Mouse (Mus musculus): ENCODE data around the gene Bdkrb2. TPM values are rescaled to one million over a fixed set of nuclear protein-coding genes. Genes with fewer than 3 reads are reported as not detected.

Bdkrb2 gene
- polyA plus RNA-seq, 1 experiment from 2014 or later = 1.3 TPM

DNA sequence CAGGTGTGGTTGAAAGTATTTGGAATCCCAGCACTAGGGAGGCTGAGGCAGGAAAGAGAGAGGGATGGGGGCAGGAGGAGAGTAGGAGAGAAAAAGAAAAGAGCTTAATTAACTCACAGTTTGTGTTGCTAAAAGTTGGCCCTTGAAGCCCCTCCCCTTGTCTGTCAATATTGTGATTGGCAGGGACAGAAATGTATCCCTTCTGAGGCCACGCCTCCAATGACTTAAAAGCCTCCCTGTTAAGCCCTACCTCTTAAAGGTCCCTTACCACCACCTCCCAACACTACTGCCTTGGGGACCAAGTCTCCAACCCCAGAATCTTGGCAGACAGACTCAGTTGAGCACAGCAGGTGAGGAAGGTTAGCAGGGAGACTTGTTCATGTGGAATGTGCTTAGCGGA is 9.6 kb downstream of the Bdkrb2 start:
- 72% methylated on average over 2 of the region's 2 CpGs for WGBS
- H3K9ac ChIP-seq (ENCODE audit: low read length) = no peak overlapping the region
- no peak overlapping the region for H3K4me2 ChIP-seq (ENCODE audit: low read depth, low read length)
- no peaks in the 10 kb centered on the region for H3K36me3 ChIP-seq (ENCODE audit: control insufficient read depth, insufficient read depth, low read length)
- no peak overlapping the region for H3K4me3 ChIP-seq (ENCODE audit: low read length)
- H3K9me3 ChIP-seq (ENCODE audit: control insufficient read depth, low read length) = no peaks in the 10 kb centered on the region
- ATAC-seq (ENCODE audit: low read depth) = no peak
- no peak overlapping the region for H3K27ac ChIP-seq (ENCODE audit: low read length)
- no peaks in the 10 kb centered on the region for H3K4me1 ChIP-seq (replicated peaks; ENCODE audit: control insufficient read depth, insufficient read depth, low read length)
- no peaks in the 10 kb centered on the region for H3K27me3 ChIP-seq (ENCODE audit: control insufficient read depth, insufficient read depth, low read depth, low read length)

GRCm38 (mm10) chr12:105574356-105574755 is 11.3 kb downstream of the Bdkrb2 start:
- ATAC-seq (ENCODE audit: low read depth) = no peak
- Histone ChIP-seq H3K27me3 (ENCODE audit: control insufficient read depth, insufficient read depth, low read depth, low read length) (no peaks in the 10 kb centered on the region), H3K9ac (ENCODE audit: low read length) (no peak overlapping the region), H3K36me3 (ENCODE audit: control insufficient read depth, insufficient read depth, low read length) (no peaks in the 10 kb centered on the region), H3K9me3 (ENCODE audit: control insufficient read depth, low read length) (no peaks in the 10 kb centered on the region), H3K4me3 (ENCODE audit: low read length) (no peak overlapping the region), H3K4me1 (replicated peaks; ENCODE audit: control insufficient read depth, insufficient read depth, low read length) (no peaks in the 10 kb centered on the region), H3K4me2 (ENCODE audit: low read depth, low read length) (no peak overlapping the region), H3K27ac (ENCODE audit: low read length) (no peak overlapping the region)
- WGBS = 82% methylated on average over 4 of the region's 4 CpGs

GRCm38 (mm10) chr12:105580490-105580889 is 17.5 kb downstream of the Bdkrb2 start:
- Histone ChIP-seq H3K4me2 (ENCODE audit: low read depth, low read length) (no peak overlapping the region), H3K27me3 (ENCODE audit: control insufficient read depth, insufficient read depth, low read depth, low read length) (no peaks in the 10 kb centered on the region), H3K27ac (ENCODE audit: low read length) (no peak overlapping the region), H3K36me3 (ENCODE audit: control insufficient read depth, insufficient read depth, low read length) (no peaks in the 10 kb centered on the region), H3K4me3 (ENCODE audit: low read length) (no peak overlapping the region), H3K9me3 (ENCODE audit: control insufficient read depth, low read length) (no peaks in the 10 kb centered on the region), H3K4me1 (replicated peaks; ENCODE audit: control insufficient read depth, insufficient read depth, low read length) (peaks cover 18% of the 10 kb centered on the region), H3K9ac (ENCODE audit: low read length) (no peak overlapping the region)
- no peak for ATAC-seq (ENCODE audit: low read depth)
- WGBS = 73% methylated on average over 17 of the region's 17 CpGs

- Histone ChIP-seq H3K27ac (ENCODE audit: low read length) (no peak overlapping the region), H3K4me1 (replicated peaks; ENCODE audit: control insufficient read depth, insufficient read depth, low read length) (peaks cover 18% of the 10 kb centered on the region), H3K27me3 (ENCODE audit: control insufficient read depth, insufficient read depth, low read depth, low read length) (no peaks in the 10 kb centered on the region), H3K4me3 (ENCODE audit: low read length) (no peak overlapping the region), H3K9me3 (ENCODE audit: control insufficient read depth, low read length) (no peaks in the 10 kb centered on the region), H3K9ac (ENCODE audit: low read length) (no peak overlapping the region), H3K36me3 (ENCODE audit: control insufficient read depth, insufficient read depth, low read length) (no peaks in the 10 kb centered on the region), H3K4me2 (ENCODE audit: low read depth, low read length) (no peak overlapping the region)
- WGBS = 63% methylated on average over 9 of the region's 9 CpGs
- no peak for ATAC-seq (ENCODE audit: low read depth)
Measured at GRCm38 (mm10) chr12:105582486-105582885, 19.5 kb downstream of the Bdkrb2 start.

GRCm38 (mm10) chr12:105583484-105583883 is 20.5 kb downstream of the Bdkrb2 start:
- 0 out of 2 replicates have a peak overlapping the region, but pooled peaks have one; percentile 5 for H3K4me2 ChIP-seq (ENCODE audit: low read depth, low read length)
- H3K36me3 ChIP-seq (ENCODE audit: control insufficient read depth, insufficient read depth, low read length) = no peaks in the 10 kb centered on the region
- no peak overlapping the region for H3K9ac ChIP-seq (ENCODE audit: low read length)
- H3K9me3 ChIP-seq (ENCODE audit: control insufficient read depth, low read length) = no peaks in the 10 kb centered on the region
- WGBS = 19% methylated on average over 2 of the region's 2 CpGs
- peaks cover 18% of the 10 kb centered on the region for H3K4me1 ChIP-seq (replicated peaks; ENCODE audit: control insufficient read depth, insufficient read depth, low read length)
- H3K4me3 ChIP-seq (ENCODE audit: low read length) = no peak overlapping the region
- no peaks in the 10 kb centered on the region for H3K27me3 ChIP-seq (ENCODE audit: control insufficient read depth, insufficient read depth, low read depth, low read length)
- peak overlapping the region; percentile 41; the same call in 1 of the 2 replicates for H3K27ac ChIP-seq (ENCODE audit: low read length)
- peak; percentile 83 for ATAC-seq (ENCODE audit: low read depth)

- no peak overlapping the region for H3K9ac ChIP-seq (ENCODE audit: low read length)
- peaks cover 18% of the 10 kb centered on the region for H3K4me1 ChIP-seq (replicated peaks; ENCODE audit: control insufficient read depth, insufficient read depth, low read length)
- no peaks in the 10 kb centered on the region for H3K36me3 ChIP-seq (ENCODE audit: control insufficient read depth, insufficient read depth, low read length)
- 13% methylated on average over 11 of the region's 12 CpGs for WGBS
- H3K4me2 ChIP-seq (ENCODE audit: low read depth, low read length) = no peak overlapping the region
- H3K4me3 ChIP-seq (ENCODE audit: low read length) = no peak overlapping the region
- H3K9me3 ChIP-seq (ENCODE audit: control insufficient read depth, low read length) = no peaks in the 10 kb centered on the region
- peak; percentile 67; the same call in 1 of the 2 replicates for ATAC-seq (ENCODE audit: low read depth)
- no peaks in the 10 kb centered on the region for H3K27me3 ChIP-seq (ENCODE audit: control insufficient read depth, insufficient read depth, low read depth, low read length)
- H3K27ac ChIP-seq (ENCODE audit: low read length) = no peak overlapping the region
Measured at GRCm38 (mm10) chr12:105584851-105585250, 21.8 kb downstream of the Bdkrb2 start.

- Histone ChIP-seq H3K4me3 (ENCODE audit: low read length) (no peak overlapping the region), H3K9ac (ENCODE audit: low read length) (no peak overlapping the region), H3K27me3 (ENCODE audit: control insufficient read depth, insufficient read depth, low read depth, low read length) (no peaks in the 10 kb centered on the region), H3K4me1 (replicated peaks; ENCODE audit: control insufficient read depth, insufficient read depth, low read length) (peaks cover 18% of the 10 kb centered on the region), H3K4me2 (ENCODE audit: low read depth, low read length) (no peak overlapping the region), H3K9me3 (ENCODE audit: control insufficient read depth, low read length) (no peaks in the 10 kb centered on the region), H3K27ac (ENCODE audit: low read length) (no peak overlapping the region), H3K36me3 (ENCODE audit: control insufficient read depth, insufficient read depth, low read length) (no peaks in the 10 kb centered on the region)
- ATAC-seq (ENCODE audit: low read depth) = no peak
- 73% methylated on average over 8 of the region's 8 CpGs for WGBS
Measured at GRCm38 (mm10) chr12:105587526-105587925, 24.5 kb downstream of the Bdkrb2 start.

DNA sequence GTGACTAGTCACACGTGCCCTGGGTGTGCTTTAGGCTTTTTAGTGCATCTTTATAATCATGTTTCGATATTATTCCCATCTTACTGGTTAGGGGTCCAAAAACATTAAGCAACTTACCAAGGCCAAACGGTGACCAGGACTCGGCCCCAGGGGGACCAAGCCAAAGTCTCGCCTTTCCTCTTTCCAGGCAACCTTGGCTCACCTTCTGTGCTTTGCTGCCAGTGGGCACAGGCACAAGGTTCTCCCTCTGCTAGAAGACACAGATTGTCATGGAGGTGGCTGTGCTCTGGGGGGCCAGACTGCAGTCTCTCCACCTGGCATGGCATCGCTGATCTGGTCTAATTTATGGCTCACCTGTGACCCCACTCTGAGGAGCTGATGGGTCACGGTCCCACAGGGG is 27.8 kb downstream of the Bdkrb2 start:
- no peak overlapping the region for H3K9ac ChIP-seq (ENCODE audit: low read length)
- no peaks in the 10 kb centered on the region for H3K27me3 ChIP-seq (ENCODE audit: control insufficient read depth, insufficient read depth, low read depth, low read length)
- no peaks in the 10 kb centered on the region for H3K4me1 ChIP-seq (replicated peaks; ENCODE audit: control insufficient read depth, insufficient read depth, low read length)
- no peaks in the 10 kb centered on the region for H3K9me3 ChIP-seq (ENCODE audit: control insufficient read depth, low read length)
- H3K4me3 ChIP-seq (ENCODE audit: low read length) = no peak overlapping the region
- H3K36me3 ChIP-seq (ENCODE audit: control insufficient read depth, insufficient read depth, low read length) = no peaks in the 10 kb centered on the region
- ATAC-seq (ENCODE audit: low read depth) = no peak
- no peak overlapping the region for H3K27ac ChIP-seq (ENCODE audit: low read length)
- H3K4me2 ChIP-seq (ENCODE audit: low read depth, low read length) = no peak overlapping the region
- 80% methylated on average over 7 of the region's 7 CpGs for WGBS

DNA sequence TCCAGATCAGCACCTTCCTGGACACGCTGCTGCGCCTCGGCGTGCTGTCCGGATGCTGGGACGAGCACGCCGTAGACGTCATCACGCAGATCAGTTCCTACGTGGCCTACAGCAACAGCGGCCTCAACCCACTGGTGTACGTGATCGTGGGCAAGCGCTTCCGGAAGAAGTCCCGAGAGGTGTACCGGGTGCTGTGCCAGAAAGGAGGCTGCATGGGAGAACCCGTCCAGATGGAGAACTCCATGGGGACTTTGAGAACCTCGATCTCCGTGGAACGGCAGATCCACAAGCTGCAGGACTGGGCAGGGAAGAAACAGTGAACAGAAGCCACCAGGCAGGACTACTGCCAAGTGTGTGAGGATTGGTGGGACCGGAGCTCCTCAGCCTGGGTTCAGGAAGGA is 29.3 kb downstream of the Bdkrb2 start:
- no peak for ATAC-seq (ENCODE audit: low read depth)
- Histone ChIP-seq H3K9ac (ENCODE audit: low read length) (no peak overlapping the region), H3K27ac (ENCODE audit: low read length) (no peak overlapping the region), H3K27me3 (ENCODE audit: control insufficient read depth, insufficient read depth, low read depth, low read length) (no peaks in the 10 kb centered on the region), H3K4me1 (replicated peaks; ENCODE audit: control insufficient read depth, insufficient read depth, low read length) (no peaks in the 10 kb centered on the region), H3K36me3 (ENCODE audit: control insufficient read depth, insufficient read depth, low read length) (no peaks in the 10 kb centered on the region), H3K4me2 (ENCODE audit: low read depth, low read length) (no peak overlapping the region), H3K9me3 (ENCODE audit: control insufficient read depth, low read length) (no peaks in the 10 kb centered on the region), H3K4me3 (ENCODE audit: low read length) (no peak overlapping the region)
- 95% methylated on average over 23 of the region's 23 CpGs for WGBS

GRCm38 (mm10) chr12:105593471-105593870 is 30.4 kb downstream of the Bdkrb2 start:
- no peak overlapping the region for H3K4me2 ChIP-seq (ENCODE audit: low read depth, low read length)
- H3K9ac ChIP-seq (ENCODE audit: low read length) = no peak overlapping the region
- H3K4me1 ChIP-seq (replicated peaks; ENCODE audit: control insufficient read depth, insufficient read depth, low read length) = no peaks in the 10 kb centered on the region
- H3K27ac ChIP-seq (ENCODE audit: low read length) = no peak overlapping the region
- H3K9me3 ChIP-seq (ENCODE audit: control insufficient read depth, low read length) = no peaks in the 10 kb centered on the region
- no peaks in the 10 kb centered on the region for H3K27me3 ChIP-seq (ENCODE audit: control insufficient read depth, insufficient read depth, low read depth, low read length)
- H3K4me3 ChIP-seq (ENCODE audit: low read length) = no peak overlapping the region
- H3K36me3 ChIP-seq (ENCODE audit: control insufficient read depth, insufficient read depth, low read length) = no peaks in the 10 kb centered on the region
- ATAC-seq (ENCODE audit: low read depth) = no peak
- WGBS = 53% methylated on average over 4 of the region's 4 CpGs
